Mouse (Mus musculus) c-Kit-positive CD71-negative TER-119-negative erythroid progenitor cells, embryonic 14.5 days (primary cell): ENCODE data around the gene Polr3a.

Experiments used
- DNase-seq: peaks from one replicate; pipeline ENCODE4 v3.0.0-alpha.2; 2013; ENCODE audit warnings: low read depth

Gene Polr3a

GRCm38 (mm10) chr14:24486773-24487227 lies at the start of gene Polr3a, which contains the start of gene Rps24:
TSS of gene Polr3a (minus strand) at chr14:24487058.
TSS of gene Rps24 (plus strand) at chr14:24487125.
- peak; percentile 85 for DNase-seq

- DNase-seq, result no peak
Observed at GRCm38 (mm10) chr14:24534865-24535545, 48.1 kb upstream of the Polr3a start.

GRCm38 (mm10) chr14:24530228-24530627 lies 43.4 kb upstream of the Polr3a start:
- no peak for DNase-seq

- no peak for DNase-seq
Observed at GRCm38 (mm10) chr14:24526440-24526839, 39.6 kb upstream of the Polr3a start.

- DNase-seq, result no peak
Observed at GRCm38 (mm10) chr14:24525677-24526415, 39.0 kb upstream of the Polr3a start.

- DNase-seq, result no peak
Observed at GRCm38 (mm10) chr14:24525137-24525536, 38.3 kb upstream of the Polr3a start.

- no peak for DNase-seq
Observed at GRCm38 (mm10) chr14:24521597-24521996, 34.7 kb upstream of the Polr3a start.

GRCm38 (mm10) chr14:24512527-24513161 lies 25.8 kb upstream of the Polr3a start:
- DNase-seq, result no peak

- no peak for DNase-seq
Observed at GRCm38 (mm10) chr14:24510679-24511078, 23.8 kb upstream of the Polr3a start.

- DNase-seq, result no peak
Observed at GRCm38 (mm10) chr14:24510218-24510617, 23.4 kb upstream of the Polr3a start.

GRCm38 (mm10) chr14:24509557-24509956 lies 22.7 kb upstream of the Polr3a start:
- DNase-seq, result no peak

GRCm38 (mm10) chr14:24508070-24508773 lies 21.4 kb upstream of the Polr3a start:
- no peak for DNase-seq

GRCm38 (mm10) chr14:24507452-24508069 lies 20.7 kb upstream of the Polr3a start:
- no peak for DNase-seq

- no peak for DNase-seq
Observed at GRCm38 (mm10) chr14:24501256-24501655, 14.4 kb upstream of the Polr3a start.

GRCm38 (mm10) chr14:24500845-24501186 lies 14.0 kb upstream of the Polr3a start:
- no peak for DNase-seq

- DNase-seq, result peak; percentile 64
Observed at GRCm38 (mm10) chr14:24500091-24500844, 13.4 kb upstream of the Polr3a start.

- DNase-seq, result no peak
Observed at GRCm38 (mm10) chr14:24499478-24499877, 12.6 kb upstream of the Polr3a start.

GRCm38 (mm10) chr14:24498561-24499255 lies 11.8 kb upstream of the Polr3a start:
- DNase-seq, result no peak

GRCm38 (mm10) chr14:24497443-24497842 lies 10.6 kb upstream of the Polr3a start:
- DNase-seq, result no peak

GRCm38 (mm10) chr14:24496507-24496906 lies 9.6 kb upstream of the Polr3a start:
- DNase-seq, result no peak
